Mouse (Mus musculus): ENCODE measurements at regions not wholly inside any gene's neighbourhood (a gene's known extent, or its start where the extent isn't known, plus 50 kb on each side); places are given as distances from the start of the nearest gene placed in this dataset.

GRCm38 (mm10) chr2:79131235-79131634 lies 124.0 kb upstream of the Itga4 start:
- H3K27ac ChIP-seq = no peak overlapping the region

DNA sequence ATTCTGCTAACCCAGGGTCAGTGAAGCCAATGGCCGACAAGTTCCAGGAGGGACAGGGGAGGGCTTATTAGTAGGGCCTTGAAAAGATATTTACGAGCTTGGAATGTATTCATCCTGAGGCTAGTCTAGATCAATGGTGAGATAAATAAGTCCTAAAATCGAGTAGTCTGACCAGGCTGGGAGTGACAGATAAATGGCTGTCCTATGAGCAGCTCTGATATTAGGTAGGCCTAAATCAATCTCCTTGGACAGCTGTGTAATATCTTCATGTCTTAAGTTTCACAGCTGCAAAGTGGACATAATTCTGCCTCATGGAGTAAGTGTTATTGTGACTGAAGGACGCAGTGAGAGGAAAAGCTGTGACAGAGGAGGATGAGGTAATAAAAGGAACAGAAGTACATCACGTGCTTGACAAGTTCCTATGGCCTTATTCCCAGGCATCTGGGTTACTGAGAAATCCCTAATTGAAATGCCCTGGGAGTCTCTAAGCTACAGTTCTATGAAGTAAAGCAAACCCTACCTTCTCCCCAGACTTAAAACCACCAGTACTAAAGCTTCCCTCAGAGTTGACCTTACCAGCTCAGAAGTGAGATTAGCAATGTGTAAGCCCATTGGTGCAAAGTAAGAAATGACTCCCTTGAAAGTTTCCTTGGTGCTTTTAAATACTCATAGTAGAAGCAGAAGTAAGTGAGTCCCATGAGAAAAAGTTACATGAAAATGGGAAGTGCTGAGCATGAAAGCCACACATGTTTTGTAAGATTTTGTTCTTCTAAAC lies 123.3 kb upstream of the Itga4 start:
- no peaks in the 10 kb centered on the region for H3K79me2 ChIP-seq (replicated peaks; ENCODE audit: control insufficient read depth, insufficient read depth, low read length)
- H3K4me3 ChIP-seq = no peak overlapping the region
- no peaks in the 10 kb centered on the region for H3K27me3 ChIP-seq (ENCODE audit: control insufficient read depth, insufficient read depth, low read length)
- 55% methylated on average over 5 of the region's 5 CpGs for WGBS
- no peak overlapping the region for H3K9ac ChIP-seq (ENCODE audit: low read depth, low read length)
- intact Hi-C loops (cut with DNase I) = no loop called here
- H3K27ac ChIP-seq = no peak overlapping the region
- TF ChIP-seq POLR2A (IDR thresholded peaks at IDR 0.05; ENCODE audit: insufficient read depth, low read depth, low read length) (no peak), EP300 (IDR thresholded peaks at IDR 0.05; ENCODE audit: insufficient read depth, low read depth, low read length) (no peak), CTCF (IDR thresholded peaks at IDR 0.05) (no peak)
- H3K4me1 ChIP-seq (ENCODE audit: control insufficient read depth, insufficient read depth, low read length) = no peaks in the 10 kb centered on the region
- no peaks in the 10 kb centered on the region for H3K36me3 ChIP-seq (ENCODE audit: control insufficient read depth, insufficient read depth, low read length)
- DNase-seq = no peak

More at GRCm38 (mm10) chr2:79131235-79131634, 124.0 kb upstream of the Itga4 start:
- Histone ChIP-seq H3K27me3 (ENCODE audit: control insufficient read depth, insufficient read depth, low read length) (no peaks in the 10 kb centered on the region), H3K4me3 (no peak overlapping the region), H3K36me3 (ENCODE audit: control insufficient read depth, insufficient read depth, low read length) (no peaks in the 10 kb centered on the region), H3K4me1 (ENCODE audit: control insufficient read depth, insufficient read depth, low read length) (no peaks in the 10 kb centered on the region), H3K9ac (ENCODE audit: low read depth, low read length) (no peak overlapping the region), H3K79me2 (replicated peaks; ENCODE audit: control insufficient read depth, insufficient read depth, low read length) (no peaks in the 10 kb centered on the region)
- TF ChIP-seq EP300 (IDR thresholded peaks at IDR 0.05; ENCODE audit: insufficient read depth, low read depth, low read length) = no peak
- TF ChIP-seq POLR2A (IDR thresholded peaks at IDR 0.05; ENCODE audit: insufficient read depth, low read depth, low read length) = no peak
- TF ChIP-seq CTCF (IDR thresholded peaks at IDR 0.05) = no peak
- WGBS = 62% methylated on average over 2 of the region's 2 CpGs
- intact Hi-C loops (cut with DNase I) = no loop called here
- DNase-seq = no peak

GRCm38 (mm10) chr2:79132518-79132845 lies 122.7 kb upstream of the Itga4 start:
- intact Hi-C loops (cut with DNase I) = no loop called here
- TF ChIP-seq EP300 (IDR thresholded peaks at IDR 0.05; ENCODE audit: insufficient read depth, low read depth, low read length) (no peak), CTCF (IDR thresholded peaks at IDR 0.05) (no peak), POLR2A (IDR thresholded peaks at IDR 0.05; ENCODE audit: insufficient read depth, low read depth, low read length) (no peak)
- 88% methylated on average over 3 of the region's 3 CpGs for WGBS
- H3K27ac ChIP-seq = no peak overlapping the region
- no peaks in the 10 kb centered on the region for H3K79me2 ChIP-seq (replicated peaks; ENCODE audit: control insufficient read depth, insufficient read depth, low read length)
- H3K27me3 ChIP-seq (ENCODE audit: control insufficient read depth, insufficient read depth, low read length) = no peaks in the 10 kb centered on the region
- H3K36me3 ChIP-seq (ENCODE audit: control insufficient read depth, insufficient read depth, low read length) = no peaks in the 10 kb centered on the region
- no peak for DNase-seq
- no peaks in the 10 kb centered on the region for H3K4me1 ChIP-seq (ENCODE audit: control insufficient read depth, insufficient read depth, low read length)
- no peak overlapping the region for H3K4me3 ChIP-seq
- no peak overlapping the region for H3K9ac ChIP-seq (ENCODE audit: low read depth, low read length)

DNA sequence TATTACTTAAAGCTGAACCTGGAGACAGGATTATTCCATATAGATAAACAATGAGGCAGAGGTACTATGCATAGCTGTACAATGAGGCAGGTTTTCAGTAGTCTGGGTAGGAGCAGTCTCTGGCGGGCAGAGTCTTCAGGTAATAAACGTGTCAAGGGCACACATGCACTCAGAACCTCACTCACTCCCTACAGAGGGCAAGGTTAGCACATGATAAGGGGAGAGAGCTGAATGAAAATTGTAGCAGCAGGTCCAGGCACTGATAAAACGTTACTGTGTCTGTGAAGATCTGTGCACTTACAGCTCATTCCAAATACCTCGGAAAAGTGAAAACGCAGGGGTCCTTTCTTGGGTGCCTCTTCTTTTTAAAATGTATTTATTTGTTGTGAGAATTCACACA lies 120.9 kb upstream of the Itga4 start:
- intact Hi-C loops (cut with DNase I) = no loop called here
- no peaks in the 10 kb centered on the region for H3K36me3 ChIP-seq (ENCODE audit: control insufficient read depth, insufficient read depth, low read length)
- no peak for TF ChIP-seq CTCF (IDR thresholded peaks at IDR 0.05)
- TF ChIP-seq POLR2A (IDR thresholded peaks at IDR 0.05; ENCODE audit: insufficient read depth, low read depth, low read length) = no peak
- no peak for TF ChIP-seq EP300 (IDR thresholded peaks at IDR 0.05; ENCODE audit: insufficient read depth, low read depth, low read length)
- no peaks in the 10 kb centered on the region for H3K79me2 ChIP-seq (replicated peaks; ENCODE audit: control insufficient read depth, insufficient read depth, low read length)
- no peak for DNase-seq
- H3K4me1 ChIP-seq (ENCODE audit: control insufficient read depth, insufficient read depth, low read length) = no peaks in the 10 kb centered on the region
- H3K9ac ChIP-seq (ENCODE audit: low read depth, low read length) = no peak overlapping the region
- no peak overlapping the region for H3K27ac ChIP-seq
- H3K27me3 ChIP-seq (ENCODE audit: control insufficient read depth, insufficient read depth, low read length) = no peaks in the 10 kb centered on the region
- H3K4me3 ChIP-seq = no peak overlapping the region
- WGBS = 71% methylated on average over 5 of the region's 5 CpGs

DNA sequence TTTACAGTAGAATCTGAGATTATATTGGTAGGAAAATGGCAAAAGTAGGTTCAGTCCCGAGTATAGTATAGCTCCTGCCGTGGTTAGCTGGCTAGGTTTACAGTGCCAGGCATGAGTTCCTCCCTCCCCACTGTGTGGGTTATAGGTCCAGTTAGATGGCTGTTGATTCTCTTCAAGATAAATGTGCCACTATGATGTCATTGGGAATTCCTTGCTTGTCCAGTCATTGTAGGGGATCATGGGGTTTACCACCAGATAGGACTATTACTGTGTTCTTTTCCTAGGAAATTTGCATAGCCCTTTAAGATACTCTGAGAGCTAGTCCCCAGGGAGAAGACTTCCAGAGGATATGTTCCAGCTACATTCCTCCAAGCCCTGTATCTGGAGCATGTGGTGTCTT lies 119.2 kb upstream of the Itga4 start:
- Histone ChIP-seq H3K36me3 (ENCODE audit: control insufficient read depth, insufficient read depth, low read length) (no peaks in the 10 kb centered on the region), H3K27me3 (ENCODE audit: control insufficient read depth, insufficient read depth, low read length) (no peaks in the 10 kb centered on the region), H3K9ac (ENCODE audit: low read depth, low read length) (no peak overlapping the region), H3K79me2 (replicated peaks; ENCODE audit: control insufficient read depth, insufficient read depth, low read length) (no peaks in the 10 kb centered on the region), H3K4me3 (no peak overlapping the region), H3K27ac (no peak overlapping the region), H3K4me1 (ENCODE audit: control insufficient read depth, insufficient read depth, low read length) (no peaks in the 10 kb centered on the region)
- intact Hi-C loops (cut with DNase I) = no loop called here
- TF ChIP-seq CTCF (IDR thresholded peaks at IDR 0.05) (no peak), POLR2A (IDR thresholded peaks at IDR 0.05; ENCODE audit: insufficient read depth, low read depth, low read length) (no peak)
- no peak for DNase-seq
- WGBS = 83% methylated on average over 2 of the region's 2 CpGs

DNA sequence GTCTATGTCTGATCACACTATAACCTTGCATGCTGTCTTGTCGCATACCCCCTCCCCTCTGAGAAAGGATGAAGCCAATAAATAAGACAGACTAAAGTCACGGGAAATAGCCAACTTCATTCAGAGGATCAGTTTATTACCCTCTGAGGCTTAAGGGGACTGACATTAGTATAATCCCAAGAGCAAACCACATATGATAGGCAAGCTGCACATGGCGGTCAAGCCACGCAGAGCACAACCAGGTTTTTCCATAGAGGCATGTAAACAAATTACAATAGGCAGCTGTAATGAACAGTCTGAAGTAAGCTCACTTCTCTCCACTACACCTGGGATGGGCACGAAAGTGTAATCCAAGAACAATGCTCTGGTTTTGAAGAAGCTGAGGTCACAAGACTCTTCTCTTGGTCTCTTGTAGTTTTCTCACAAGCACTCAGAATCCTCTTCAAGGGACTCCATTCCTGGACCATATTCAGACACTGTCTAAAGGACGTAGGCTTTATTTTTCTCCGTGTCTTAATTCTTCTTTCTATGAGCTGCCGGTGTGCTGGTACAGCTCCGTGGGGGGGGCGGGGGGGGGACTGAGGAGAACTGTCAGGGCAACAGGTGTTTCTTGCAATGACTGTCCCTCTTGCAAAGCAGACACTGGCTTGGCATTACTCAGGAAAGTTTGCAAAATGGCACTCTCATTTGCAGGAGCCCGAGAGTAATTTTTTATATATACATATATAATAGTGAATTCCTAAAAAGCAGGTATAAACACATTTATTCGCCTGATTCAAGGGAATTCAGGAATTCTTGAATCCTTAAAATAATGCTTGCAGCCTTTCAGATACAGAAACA lies 118.4 kb upstream of the Itga4 start:
- Histone ChIP-seq H3K27ac (no peak overlapping the region), H3K36me3 (ENCODE audit: control insufficient read depth, insufficient read depth, low read length) (no peaks in the 10 kb centered on the region), H3K79me2 (replicated peaks; ENCODE audit: control insufficient read depth, insufficient read depth, low read length) (no peaks in the 10 kb centered on the region), H3K9ac (ENCODE audit: low read depth, low read length) (no peak overlapping the region), H3K4me1 (ENCODE audit: control insufficient read depth, insufficient read depth, low read length) (no peaks in the 10 kb centered on the region), H3K4me3 (no peak overlapping the region), H3K27me3 (ENCODE audit: control insufficient read depth, insufficient read depth, low read length) (no peaks in the 10 kb centered on the region)
- DNase-seq = no peak
- no peak for TF ChIP-seq CTCF (IDR thresholded peaks at IDR 0.05)
- TF ChIP-seq EP300 (IDR thresholded peaks at IDR 0.05; ENCODE audit: insufficient read depth, low read depth, low read length) = no peak
- no peak for TF ChIP-seq POLR2A (IDR thresholded peaks at IDR 0.05; ENCODE audit: insufficient read depth, low read depth, low read length)
- 85% methylated on average over 12 of the region's 12 CpGs for WGBS
- intact Hi-C loops (cut with DNase I) = no loop called here

All from heart, adult 2 months (tissue).